Mouse (Mus musculus): Measurements from ENCODE around the gene Cnih3. TPM values are rescaled to one million over a fixed set of nuclear protein-coding genes. Genes with fewer than 3 reads are reported as not detected.

Gene Cnih3
- polyA plus RNA-seq, 1 experiment from 2014 or later, result 0.10 TPM

- Histone ChIP-seq H3K27me3 (0 out of 2 replicates have a peak, but pooled peaks cover 3% of the 10 kb centered on the region), H3K9ac (no peak overlapping the region), H3K9me3 (replicated peaks) (no peaks in the 10 kb centered on the region), H3K4me3 (replicated peaks) (no peak overlapping the region), H3K4me1 (peaks cover 5% of the 10 kb centered on the region; the same call in 1 of the 2 replicates), H3K4me2 (no peak overlapping the region), H3K27ac (no peak overlapping the region), H3K36me3 (no peaks in the 10 kb centered on the region)
- no peak; the same call in 1 of the 2 replicates for ATAC-seq (replicated peaks; ENCODE audit: low FRiP score)
- 30% methylated on average over 8 of the region's 8 CpGs for WGBS
These were observed 27.2 kb downstream of the Cnih3 start for GRCm38 (mm10) chr1:181379664-181380063.

GRCm38 (mm10) chr1:181381410-181382010, 29.1 kb downstream of the Cnih3 start:
- no peak for ATAC-seq (replicated peaks; ENCODE audit: low FRiP score)
- H3K4me2 ChIP-seq, result no peak overlapping the region
- H3K9me3 ChIP-seq (replicated peaks), result no peaks in the 10 kb centered on the region
- H3K4me3 ChIP-seq (replicated peaks), result no peak overlapping the region
- no peak overlapping the region for H3K9ac ChIP-seq
- no peaks in the 10 kb centered on the region for H3K36me3 ChIP-seq
- no peak overlapping the region for H3K27ac ChIP-seq
- H3K27me3 ChIP-seq, result 0 out of 2 replicates have a peak, but pooled peaks cover 3% of the 10 kb centered on the region
- H3K4me1 ChIP-seq, result peaks cover 5% of the 10 kb centered on the region; the same call in 1 of the 2 replicates
- 84% methylated on average over 12 of the region's 12 CpGs for WGBS

GRCm38 (mm10) chr1:181389264-181389663, 36.8 kb downstream of the Cnih3 start:
- no peak overlapping the region for H3K4me3 ChIP-seq (replicated peaks)
- no peak overlapping the region for H3K27ac ChIP-seq
- no peak overlapping the region for H3K4me2 ChIP-seq
- ATAC-seq (replicated peaks; ENCODE audit: low FRiP score), result no peak
- H3K4me1 ChIP-seq, result 0 out of 2 replicates have a peak, but pooled peaks cover 6% of the 10 kb centered on the region
- no peak overlapping the region for H3K9ac ChIP-seq
- H3K9me3 ChIP-seq (replicated peaks), result no peaks in the 10 kb centered on the region
- H3K27me3 ChIP-seq, result no peaks in the 10 kb centered on the region
- 76% methylated on average over 2 of the region's 2 CpGs for WGBS
- H3K36me3 ChIP-seq, result no peaks in the 10 kb centered on the region

GRCm38 (mm10) chr1:181392489-181392888, 40.1 kb downstream of the Cnih3 start:
- 0 out of 2 replicates have a peak, but pooled peaks cover 6% of the 10 kb centered on the region for H3K4me1 ChIP-seq
- H3K9me3 ChIP-seq (replicated peaks), result no peaks in the 10 kb centered on the region
- no peak overlapping the region for H3K9ac ChIP-seq
- H3K36me3 ChIP-seq, result no peaks in the 10 kb centered on the region
- no peak overlapping the region for H3K4me2 ChIP-seq
- H3K4me3 ChIP-seq (replicated peaks), result no peak overlapping the region
- WGBS, result 92% methylated on average over 2 of the region's 2 CpGs
- no peak overlapping the region for H3K27ac ChIP-seq
- no peak for ATAC-seq (replicated peaks; ENCODE audit: low FRiP score)
- H3K27me3 ChIP-seq, result no peaks in the 10 kb centered on the region

DNA sequence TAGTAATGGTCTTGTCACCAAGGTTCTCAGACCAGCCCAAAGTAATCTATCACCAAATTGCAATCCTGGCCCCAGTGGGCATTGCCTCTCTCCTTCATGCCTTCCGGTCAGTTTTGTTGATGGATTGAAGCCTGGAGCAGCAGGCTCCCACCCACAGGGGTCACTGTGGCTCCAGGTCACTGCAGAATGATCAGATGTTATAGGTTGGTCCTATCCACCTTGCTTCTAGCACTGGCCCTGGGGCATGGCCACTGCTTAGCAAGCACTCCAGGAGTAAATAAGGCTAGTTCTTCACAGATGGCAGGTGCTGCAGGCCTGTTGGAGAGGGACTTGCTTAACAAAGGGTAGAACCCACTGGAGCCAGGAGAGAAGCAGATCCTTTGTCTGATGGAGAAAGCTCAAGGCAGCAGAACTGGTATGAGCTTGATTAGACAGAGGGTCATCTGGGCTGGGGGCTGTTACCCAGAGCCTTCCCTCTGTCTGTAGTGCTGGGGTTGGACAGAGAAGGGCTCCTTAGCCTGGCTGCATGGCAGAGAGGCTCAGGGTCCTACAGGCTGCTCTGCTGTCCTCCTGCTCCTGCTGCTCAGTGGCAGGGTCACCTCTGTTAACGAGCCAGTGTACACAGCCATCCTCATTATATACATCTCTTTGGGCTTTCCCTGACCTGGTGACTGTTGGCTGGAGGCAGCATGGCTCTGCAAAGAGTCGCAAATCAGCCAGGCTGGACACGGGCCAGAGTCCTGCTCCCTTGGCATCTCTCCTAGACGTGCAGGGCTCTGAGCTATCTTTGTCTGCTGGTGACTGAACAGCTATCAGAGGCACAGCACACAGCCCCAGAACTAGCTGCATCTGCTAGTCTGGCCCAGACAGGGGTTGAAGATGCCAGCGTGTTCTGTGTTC, 41.1 kb downstream of the Cnih3 start:
- no peak overlapping the region for H3K4me3 ChIP-seq (replicated peaks)
- H3K9ac ChIP-seq, result 0 out of 2 replicates have a peak overlapping the region, but pooled peaks have one; percentile 5
- H3K4me1 ChIP-seq, result 0 out of 2 replicates have a peak, but pooled peaks cover 6% of the 10 kb centered on the region
- H3K4me2 ChIP-seq, result no peak overlapping the region
- H3K36me3 ChIP-seq, result no peaks in the 10 kb centered on the region
- H3K27ac ChIP-seq, result no peak overlapping the region
- no peaks in the 10 kb centered on the region for H3K27me3 ChIP-seq
- H3K9me3 ChIP-seq (replicated peaks), result no peaks in the 10 kb centered on the region
- 40% methylated on average over 6 of the region's 6 CpGs for WGBS
- ATAC-seq (replicated peaks; ENCODE audit: low FRiP score), result 0 out of 2 replicates have a peak, but pooled peaks have one; percentile 40

GRCm38 (mm10) chr1:181395234-181395828, 42.9 kb downstream of the Cnih3 start:
- no peak overlapping the region for H3K4me2 ChIP-seq
- H3K27ac ChIP-seq, result no peak overlapping the region
- no peaks in the 10 kb centered on the region for H3K9me3 ChIP-seq (replicated peaks)
- no peak for ATAC-seq (replicated peaks; ENCODE audit: low FRiP score)
- 0 out of 2 replicates have a peak, but pooled peaks cover 6% of the 10 kb centered on the region for H3K4me1 ChIP-seq
- H3K9ac ChIP-seq, result no peak overlapping the region
- H3K4me3 ChIP-seq (replicated peaks), result no peak overlapping the region
- no peaks in the 10 kb centered on the region for H3K36me3 ChIP-seq
- H3K27me3 ChIP-seq, result no peaks in the 10 kb centered on the region
- 85% methylated on average over 6 of the region's 6 CpGs for WGBS

GRCm38 (mm10) chr1:181399179-181399578, 46.8 kb downstream of the Cnih3 start:
- Histone ChIP-seq H3K36me3 (no peaks in the 10 kb centered on the region), H3K4me2 (no peak overlapping the region), H3K9ac (no peak overlapping the region), H3K27ac (no peak overlapping the region), H3K4me3 (replicated peaks) (no peak overlapping the region), H3K9me3 (replicated peaks) (no peaks in the 10 kb centered on the region), H3K4me1 (no peaks in the 10 kb centered on the region), H3K27me3 (no peaks in the 10 kb centered on the region)
- 80% methylated on average over 3 of the region's 3 CpGs for WGBS
- ATAC-seq (replicated peaks; ENCODE audit: low FRiP score), result no peak

- H3K4me2 ChIP-seq, result no peak overlapping the region
- H3K27me3 ChIP-seq, result no peaks in the 10 kb centered on the region
- no peaks in the 10 kb centered on the region for H3K9me3 ChIP-seq (replicated peaks)
- H3K4me3 ChIP-seq (replicated peaks), result no peak overlapping the region
- ATAC-seq (replicated peaks; ENCODE audit: low FRiP score), result no peak
- 81% methylated on average over 7 of the region's 7 CpGs for WGBS
- no peaks in the 10 kb centered on the region; the same call in 1 of the 2 replicates for H3K4me1 ChIP-seq
- no peaks in the 10 kb centered on the region for H3K36me3 ChIP-seq
- H3K9ac ChIP-seq, result no peak overlapping the region
- H3K27ac ChIP-seq, result no peak overlapping the region
These were observed 50.6 kb downstream of the Cnih3 start for GRCm38 (mm10) chr1:181403056-181403455.

GRCm38 (mm10) chr1:181407281-181407680, 54.9 kb downstream of the Cnih3 start:
- WGBS, result 83% methylated on average over 11 of the region's 11 CpGs
- Histone ChIP-seq H3K27ac (no peak overlapping the region), H3K27me3 (no peaks in the 10 kb centered on the region), H3K36me3 (no peaks in the 10 kb centered on the region), H3K4me2 (no peak overlapping the region), H3K4me1 (peaks cover 4% of the 10 kb centered on the region; the same call in 1 of the 2 replicates), H3K9ac (no peak overlapping the region), H3K4me3 (replicated peaks) (no peak overlapping the region), H3K9me3 (replicated peaks) (no peaks in the 10 kb centered on the region)
- ATAC-seq (replicated peaks; ENCODE audit: low FRiP score), result no peak

DNA sequence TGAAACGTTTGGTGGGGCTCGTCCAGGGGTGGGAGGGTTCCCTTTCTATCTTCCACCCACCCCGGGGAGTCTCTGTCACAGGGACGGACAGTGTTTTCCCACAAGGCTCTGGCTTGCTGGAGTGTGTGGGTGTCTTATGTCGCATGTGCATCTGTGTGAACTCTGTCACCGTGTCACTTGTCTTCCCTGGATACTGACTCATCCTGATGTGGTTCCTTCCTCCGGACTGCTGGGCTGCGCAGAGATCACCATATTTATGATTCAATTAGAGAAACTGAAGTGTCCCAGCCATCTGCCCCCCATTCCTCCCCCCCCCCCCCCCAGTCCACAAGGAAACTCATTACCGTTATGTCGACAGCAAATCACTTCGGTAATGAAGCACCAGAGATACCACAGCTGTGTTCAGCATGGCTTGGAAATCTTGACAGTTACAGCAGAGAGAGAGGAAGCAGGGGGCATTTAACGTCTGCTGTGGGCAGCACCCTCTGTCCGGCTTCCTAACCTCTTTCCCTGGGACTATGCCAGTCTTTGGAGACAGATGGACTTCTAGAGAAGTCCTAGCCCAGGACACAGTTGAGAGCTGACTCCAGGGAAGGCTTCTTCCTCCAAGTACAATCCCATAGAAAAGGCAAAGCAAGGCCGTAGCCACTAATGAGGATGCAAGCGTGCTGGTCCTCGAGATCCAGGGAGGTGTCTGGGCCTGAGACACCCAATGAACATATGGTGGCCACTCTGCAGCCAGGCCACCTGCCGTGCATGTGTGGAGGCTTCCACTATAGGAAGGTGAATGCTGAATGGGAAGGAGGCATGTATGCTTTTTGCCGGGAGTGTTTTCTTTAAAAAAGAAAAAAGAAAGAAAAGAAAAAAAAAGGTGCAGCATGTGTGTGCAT, 55.9 kb downstream of the Cnih3 start:
- Histone ChIP-seq H3K27ac (no peak overlapping the region), H3K4me3 (replicated peaks) (no peak overlapping the region), H3K27me3 (no peaks in the 10 kb centered on the region), H3K9ac (no peak overlapping the region), H3K36me3 (no peaks in the 10 kb centered on the region), H3K9me3 (replicated peaks) (no peaks in the 10 kb centered on the region), H3K4me2 (no peak overlapping the region), H3K4me1 (peaks cover 4% of the 10 kb centered on the region; the same call in 1 of the 2 replicates)
- WGBS, result 38% methylated on average over 18 of the region's 18 CpGs
- ATAC-seq (replicated peaks; ENCODE audit: low FRiP score), result no peak

- H3K27ac ChIP-seq, result no peak overlapping the region
- H3K9me3 ChIP-seq (replicated peaks), result no peaks in the 10 kb centered on the region
- H3K4me1 ChIP-seq, result peaks cover 4% of the 10 kb centered on the region; the same call in 1 of the 2 replicates
- no peak overlapping the region for H3K4me3 ChIP-seq (replicated peaks)
- H3K36me3 ChIP-seq, result no peaks in the 10 kb centered on the region
- H3K27me3 ChIP-seq, result no peaks in the 10 kb centered on the region
- H3K4me2 ChIP-seq, result no peak overlapping the region
- ATAC-seq (replicated peaks; ENCODE audit: low FRiP score), result no peak
- no peak overlapping the region for H3K9ac ChIP-seq
- 81% methylated on average over 9 of the region's 9 CpGs for WGBS
These were observed 57.3 kb downstream of the Cnih3 start for GRCm38 (mm10) chr1:181409693-181410092.
